Mouse (Mus musculus): Measurements from ENCODE around the gene Gse1. TPM values are rescaled to one million over a fixed set of nuclear protein-coding genes. Genes with fewer than 3 reads are reported as not detected.

The Gse1 gene
- total RNA-seq, 2 experiments from 2014 or later: 25.5 to 38.6 TPM

DNA sequence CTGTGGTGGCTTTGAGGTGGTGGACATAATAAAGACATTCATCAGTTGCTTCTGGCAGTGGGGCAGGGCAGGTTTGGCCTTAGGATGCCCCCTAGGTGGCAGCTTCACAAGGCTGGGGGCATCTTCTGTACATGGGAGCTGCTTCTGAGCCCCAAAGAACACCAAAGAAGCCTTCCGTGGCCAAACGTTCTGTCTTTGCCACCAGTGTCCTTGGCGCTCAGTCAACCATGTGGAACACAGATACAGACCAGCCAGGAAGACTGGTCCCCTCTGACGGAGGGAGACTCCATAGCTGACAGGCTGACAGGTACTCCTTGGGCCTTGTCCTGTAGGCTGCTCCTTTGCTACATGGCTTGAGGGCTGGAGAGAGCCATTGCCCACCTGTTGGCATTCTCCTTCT lies 45.2 kb downstream of the Gse1 start:
- no peak for DNase-seq

DNA sequence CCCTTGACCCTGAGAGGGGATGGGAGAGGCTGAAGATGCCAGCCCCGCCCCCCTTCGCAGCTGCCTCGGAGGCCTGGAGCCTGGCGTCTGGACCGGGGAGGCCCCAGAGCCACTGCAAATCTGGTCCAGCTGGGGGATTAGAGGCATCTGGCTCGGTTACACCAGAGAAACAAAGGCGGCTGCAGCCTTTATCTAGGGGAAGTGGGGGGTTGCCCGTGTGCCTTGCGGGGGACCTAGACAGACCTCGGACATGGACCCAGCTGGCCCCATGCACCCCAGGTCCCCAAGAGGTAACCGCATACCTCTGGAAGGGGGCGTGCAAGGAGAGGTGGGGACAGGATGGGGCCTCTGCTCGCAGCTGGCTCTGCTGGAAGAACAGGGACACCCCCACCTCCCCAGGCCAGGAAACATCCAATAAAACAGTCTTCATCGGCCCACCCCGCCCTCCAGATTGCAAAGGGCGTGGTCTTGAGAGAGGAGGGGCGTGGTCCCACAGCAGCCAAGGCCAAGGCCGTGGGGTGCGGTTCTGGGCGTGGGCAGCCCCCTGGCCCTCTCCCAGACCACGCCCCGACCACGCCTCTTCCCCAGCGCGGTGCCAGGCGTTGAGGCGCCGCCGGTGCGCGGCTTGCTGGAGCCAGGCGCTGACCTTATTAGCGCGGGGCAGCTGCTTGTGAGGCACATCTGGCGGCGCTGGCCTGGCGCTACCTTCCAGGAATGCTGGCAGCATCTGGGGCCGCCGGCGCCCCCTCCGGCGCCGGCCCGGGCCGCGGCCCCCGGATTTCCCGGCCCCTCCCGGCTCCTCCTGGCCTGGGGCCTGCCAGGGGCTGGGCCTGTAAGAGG lies 48.0 kb downstream of the Gse1 start:
- peak; percentile 92 for DNase-seq

DNA sequence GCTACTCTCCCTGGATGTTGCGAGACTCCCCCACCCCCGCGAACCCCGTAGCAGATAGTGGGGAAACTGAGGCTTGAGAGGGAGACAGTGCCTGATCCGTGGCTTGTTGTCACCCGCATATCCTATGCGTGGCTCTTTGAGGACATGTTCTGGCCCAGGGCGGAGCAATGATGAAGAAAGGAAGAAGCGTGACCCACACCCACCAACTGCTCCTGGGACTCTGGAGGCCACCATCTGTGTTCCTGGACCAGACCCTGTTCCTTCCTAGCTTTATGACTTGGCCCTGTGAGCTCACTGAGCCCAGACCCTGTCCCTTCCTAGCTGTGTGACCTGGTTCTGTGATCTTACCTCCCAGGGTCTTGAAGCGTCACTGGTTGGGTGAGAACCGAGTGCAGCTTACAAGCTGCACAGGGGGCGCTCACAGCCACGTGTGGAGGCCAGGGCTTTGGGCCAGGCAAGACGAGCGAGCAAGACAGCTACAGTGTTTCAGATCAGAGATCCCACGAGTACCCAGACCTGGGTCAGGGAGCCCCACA lies 48.7 kb downstream of the Gse1 start:
- peak; percentile 50 for DNase-seq

DNA sequence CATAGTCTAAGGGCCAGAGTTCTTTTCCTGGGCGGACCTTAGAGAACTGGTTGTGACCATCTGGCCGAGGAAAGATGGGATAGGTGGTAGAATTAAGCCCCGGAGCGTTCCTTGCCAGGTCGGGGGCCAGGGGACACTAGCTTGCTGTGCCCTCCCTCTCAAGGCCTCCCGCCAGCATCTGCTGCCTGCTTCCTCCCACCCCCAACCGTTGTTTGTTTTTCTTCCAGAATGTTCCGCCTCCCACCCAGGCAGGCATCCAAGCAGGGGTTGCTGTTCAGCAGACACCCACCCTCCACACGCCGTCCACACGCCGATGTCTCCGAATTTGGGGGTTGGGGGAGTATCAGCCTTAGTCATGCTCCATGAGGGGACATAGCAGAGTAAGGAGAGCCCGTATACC lies 49.8 kb downstream of the Gse1 start:
- DNase-seq: no peak

DNA sequence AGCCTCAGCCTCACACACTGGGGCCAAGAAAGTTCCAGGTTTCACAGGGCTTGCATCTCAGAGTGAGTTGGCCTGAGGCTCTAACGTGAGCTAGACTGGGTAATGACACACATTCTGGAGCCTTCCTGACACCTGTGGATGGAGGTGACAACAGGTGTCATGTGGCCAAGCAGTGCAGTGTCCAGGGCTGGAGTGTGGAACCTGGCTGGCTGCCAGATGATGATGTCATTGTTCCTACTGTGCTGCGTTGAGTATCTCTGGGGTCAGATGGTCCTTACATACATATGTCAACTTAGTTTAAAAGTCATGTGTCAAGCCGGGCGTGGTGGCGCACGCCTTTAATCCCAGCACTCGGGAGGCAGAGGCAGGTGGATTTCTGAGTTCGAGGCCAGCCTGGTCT lies 51.2 kb downstream of the Gse1 start:
- no peak for DNase-seq

DNA sequence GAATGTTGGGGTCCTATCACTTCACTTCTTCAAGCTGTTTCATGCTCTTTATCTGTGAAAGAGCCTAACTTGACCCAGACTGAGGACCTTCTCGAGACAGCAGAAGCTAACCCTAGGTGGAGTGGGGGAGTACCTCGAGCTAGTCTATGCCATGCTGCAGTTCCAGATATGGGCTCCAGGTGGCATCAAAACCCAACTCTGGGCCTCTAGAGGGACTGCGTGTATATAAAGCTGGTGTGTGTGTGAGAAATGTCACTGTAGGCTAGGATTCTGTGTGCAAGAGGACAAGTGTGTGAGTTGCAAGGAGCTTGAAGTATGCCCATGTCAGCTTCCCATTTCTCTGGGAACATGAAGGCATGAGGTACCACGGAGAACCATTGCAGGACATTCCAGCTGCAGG lies 53.2 kb downstream of the Gse1 start:
- DNase-seq: peak; percentile 79

DNA sequence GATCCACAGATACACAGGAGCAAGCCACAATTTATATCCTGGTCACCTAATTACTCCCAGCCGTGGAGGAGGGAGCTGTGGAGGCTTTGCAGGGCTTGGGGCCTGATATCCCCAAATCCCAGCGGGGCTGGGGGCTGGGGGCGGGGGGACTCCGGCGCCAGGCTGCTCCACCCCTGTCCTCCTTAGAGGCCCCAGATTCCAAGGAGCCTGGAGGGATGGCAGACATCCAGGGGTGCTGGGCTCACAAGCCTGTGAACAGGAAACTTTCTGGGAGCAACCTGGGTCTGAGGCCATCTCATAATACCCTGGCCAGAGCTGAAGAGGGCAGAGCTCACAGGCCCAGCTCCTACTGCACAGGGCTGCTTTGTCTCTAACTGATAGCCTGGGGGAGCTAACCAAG lies 54.2 kb downstream of the Gse1 start:
- DNase-seq: peak; percentile 48

DNA sequence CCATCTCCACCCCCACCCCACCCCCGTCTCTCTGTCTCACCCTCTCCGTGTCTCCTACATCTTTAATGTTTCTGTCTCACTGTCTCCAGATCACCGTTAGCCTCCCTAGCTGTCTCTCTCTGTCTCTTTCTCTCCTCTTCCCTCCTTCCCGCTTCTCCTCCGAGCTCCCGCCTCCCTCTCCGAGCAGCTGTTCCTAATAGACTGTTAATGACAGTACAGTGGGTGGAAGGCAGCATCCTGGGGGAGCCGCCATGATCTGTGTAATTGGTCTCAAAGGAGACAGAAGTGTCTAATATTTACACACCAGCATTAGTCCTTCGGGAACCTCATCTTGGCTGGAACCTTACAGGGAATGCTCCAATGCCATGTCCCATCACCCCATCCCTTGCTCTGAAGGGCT lies 56.0 kb downstream of the Gse1 start:
- no peak for DNase-seq

DNA sequence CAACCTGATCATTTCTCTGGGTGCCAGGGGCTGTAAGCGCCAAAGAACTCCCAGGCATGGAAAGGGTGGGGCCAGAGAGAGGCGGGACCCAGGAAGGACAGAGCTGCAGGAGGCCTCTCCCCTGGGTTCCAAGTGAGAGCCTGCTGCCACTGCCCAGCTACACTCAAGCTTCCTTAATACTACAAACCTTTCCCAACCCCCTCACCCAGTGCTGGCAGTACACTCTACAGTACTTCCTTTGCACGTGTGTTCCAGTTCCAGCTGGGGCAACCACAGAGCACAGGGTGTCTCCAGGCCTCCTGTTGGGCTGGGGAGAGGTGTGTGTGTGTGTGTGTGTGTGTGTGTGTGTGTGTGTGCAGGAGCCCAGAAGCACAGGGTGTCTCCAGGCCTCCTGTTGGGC lies 56.8 kb downstream of the Gse1 start:
- no peak for DNase-seq

DNA sequence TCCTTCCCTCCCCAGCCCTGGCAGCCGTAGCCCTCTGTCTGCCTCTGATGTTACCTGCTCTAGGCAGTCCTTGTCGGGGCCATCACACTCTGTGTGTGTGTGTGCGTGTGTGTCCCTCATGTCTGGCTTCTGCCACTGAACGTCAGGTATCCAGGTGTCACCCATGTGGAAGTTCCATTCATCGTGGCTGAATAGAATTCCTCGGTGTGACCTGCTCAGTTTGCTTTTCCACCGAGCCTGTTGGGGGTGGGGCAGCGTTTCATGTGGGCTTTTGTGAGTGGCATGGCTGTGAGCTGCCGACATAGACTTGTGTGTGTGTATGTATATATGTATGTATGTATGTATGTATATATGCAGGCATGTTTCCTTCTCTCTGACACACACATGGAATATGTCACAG lies 57.6 kb downstream of the Gse1 start:
- no peak for DNase-seq

DNA sequence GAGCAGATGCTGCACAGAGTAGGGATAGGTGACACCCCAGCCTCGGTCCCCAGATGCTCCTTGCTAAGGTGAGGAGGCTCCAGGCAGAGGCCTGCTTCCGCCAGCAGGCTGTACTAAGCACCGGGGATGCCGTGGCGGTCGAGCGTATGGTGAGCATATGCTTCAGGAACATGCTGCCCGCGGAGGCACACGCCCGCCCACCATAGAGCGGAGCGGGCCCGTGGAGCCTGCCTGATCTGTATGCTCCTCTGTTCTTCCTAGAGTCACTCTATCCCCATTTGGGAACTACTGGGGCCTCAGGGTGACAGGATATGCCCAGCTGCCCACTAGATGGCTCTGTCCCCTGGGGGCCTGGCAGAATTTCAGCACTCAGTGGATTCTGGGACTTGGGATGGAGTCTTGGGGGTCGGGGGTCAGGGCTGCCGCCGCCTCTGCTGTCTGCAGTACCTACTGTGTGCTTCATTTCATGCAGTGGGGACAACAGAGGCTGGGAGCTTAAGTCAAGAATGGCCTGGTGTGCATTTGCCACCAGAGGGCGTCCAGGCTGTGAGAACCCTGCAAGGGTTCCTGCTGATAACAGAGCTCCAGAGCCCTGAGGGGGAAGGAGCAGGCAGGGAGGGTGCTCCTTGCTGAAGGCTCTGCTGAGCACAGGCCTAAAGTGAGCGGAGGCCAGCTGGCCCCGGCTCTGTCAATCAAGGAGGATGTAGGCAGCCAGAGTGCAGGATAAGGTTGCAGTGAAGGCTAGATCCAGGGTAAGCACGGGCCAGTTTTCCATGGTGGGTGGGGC lies 60.1 kb downstream of the Gse1 start:
- DNase-seq: peak; percentile 73

DNA sequence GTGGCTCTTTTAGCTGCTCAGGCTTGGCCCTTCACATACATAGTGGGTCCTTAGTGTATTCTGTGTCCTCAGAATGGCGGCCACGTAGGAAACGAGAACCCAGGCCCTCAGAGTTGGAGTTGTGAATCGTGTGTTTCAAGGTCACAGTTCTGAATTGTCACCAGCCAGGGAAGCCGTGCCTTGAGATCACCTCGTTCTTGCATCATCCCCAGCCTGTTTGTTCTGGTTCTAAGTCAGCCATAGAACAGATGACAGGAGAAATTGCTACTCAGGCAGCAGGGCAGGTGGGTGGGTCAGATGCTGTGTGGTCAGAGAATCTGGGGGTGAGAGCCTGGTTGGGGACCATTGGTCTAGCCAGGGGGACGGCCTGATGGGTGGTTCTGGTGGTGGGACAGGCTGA lies 60.9 kb downstream of the Gse1 start:
- no peak for DNase-seq

DNA sequence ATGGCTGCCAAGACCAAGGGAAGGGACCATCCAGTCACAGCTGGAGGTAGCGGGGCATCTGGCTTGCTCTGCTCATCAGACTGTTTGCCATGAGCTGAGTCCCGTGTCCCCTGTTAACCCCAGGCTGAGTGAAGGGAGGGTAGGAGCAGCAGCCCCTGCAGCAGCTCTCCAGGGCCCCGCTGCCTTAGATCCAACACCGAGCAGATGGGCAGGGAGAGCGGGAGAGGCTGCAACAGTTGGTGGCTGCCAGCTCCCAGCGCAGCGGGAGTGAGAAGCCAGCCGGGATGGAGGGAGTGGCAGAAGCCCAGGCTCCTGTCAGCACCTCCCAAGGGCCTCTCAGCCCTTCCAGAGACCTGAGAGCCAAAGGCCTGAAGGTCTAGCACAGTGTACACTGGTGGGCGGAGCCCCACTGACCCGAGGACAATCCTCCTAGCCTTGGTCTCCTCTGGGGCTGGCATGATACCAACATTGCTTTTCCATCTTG lies 61.5 kb downstream of the Gse1 start:
- peak; percentile 69 for DNase-seq

DNA sequence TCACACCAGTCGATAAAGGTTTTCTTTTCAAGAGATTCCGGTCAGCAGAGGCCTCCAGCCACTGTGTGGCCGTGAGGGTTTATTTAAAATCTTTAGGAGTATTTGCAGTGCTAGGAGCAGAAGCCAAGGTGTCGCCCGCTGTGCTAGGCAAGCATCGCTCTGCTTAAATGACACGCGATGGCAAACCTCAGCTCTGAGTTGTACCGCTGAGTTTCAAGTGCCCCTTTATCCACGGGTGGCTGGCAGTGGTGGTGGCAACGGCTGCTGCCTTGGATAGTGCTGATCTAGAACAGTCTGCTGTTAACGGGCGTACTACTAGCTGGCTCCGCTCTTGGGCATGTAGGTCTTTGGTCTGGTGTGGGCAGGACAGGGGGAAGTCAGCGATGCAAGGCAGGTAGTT lies 62.4 kb downstream of the Gse1 start:
- DNase-seq: no peak

DNA sequence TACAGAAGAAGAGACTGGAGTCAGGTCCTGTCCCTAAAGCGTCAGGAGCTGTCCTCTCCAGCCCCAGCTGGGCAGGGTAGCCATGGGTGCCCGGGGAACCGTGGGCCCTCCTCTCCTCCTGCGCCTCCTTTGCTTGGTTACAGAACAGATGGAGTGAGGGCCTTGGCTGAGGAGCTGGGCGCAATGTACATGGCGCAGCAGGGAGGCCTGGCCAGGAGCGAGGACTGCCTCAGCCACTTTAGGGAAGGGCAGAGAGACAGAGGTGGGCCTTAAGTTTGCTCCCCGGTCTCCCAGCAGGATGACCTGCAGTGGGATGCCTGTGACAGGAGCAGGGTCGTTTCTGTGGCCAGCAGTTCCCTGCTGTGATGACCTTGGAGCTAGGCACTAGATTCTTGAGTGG lies 63.4 kb downstream of the Gse1 start:
- no peak for DNase-seq

DNA sequence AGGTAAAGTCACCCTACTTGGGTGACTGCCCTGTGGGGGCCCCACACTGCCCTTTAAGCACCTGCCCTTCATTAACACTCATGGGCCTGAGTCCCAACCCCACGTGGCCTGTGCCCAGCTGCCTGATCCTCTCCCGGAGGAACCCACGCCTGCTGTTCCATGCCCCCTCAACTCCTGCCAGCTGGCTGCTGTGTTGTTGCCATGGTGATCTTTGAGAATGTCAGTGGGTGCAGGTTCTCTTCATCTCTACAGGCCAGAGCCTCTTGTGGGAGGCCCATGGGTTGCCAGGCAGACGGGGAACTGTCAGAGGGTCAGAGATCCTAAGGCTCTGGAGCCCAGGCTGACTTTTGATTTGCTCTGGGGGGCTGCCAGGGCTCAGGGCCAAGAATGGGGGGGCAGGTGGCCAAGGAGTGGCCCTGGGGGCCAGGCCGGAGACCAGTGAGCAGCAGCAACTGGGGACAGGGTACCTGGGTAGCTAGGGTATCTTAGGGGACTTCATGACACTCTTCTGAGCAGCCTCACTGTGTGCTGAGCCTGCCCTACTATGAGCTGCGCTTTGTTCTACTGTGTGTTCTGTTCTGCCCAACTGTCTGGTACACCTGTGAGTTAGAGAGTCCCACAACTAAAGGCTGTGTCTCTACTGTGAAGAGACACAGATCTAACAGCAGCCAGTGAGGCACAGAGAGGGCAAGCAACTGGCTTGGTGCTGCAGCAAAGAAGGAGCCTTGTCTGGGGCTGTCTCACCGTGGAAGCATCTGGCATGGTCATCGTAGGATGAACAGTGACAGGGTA lies 64.3 kb downstream of the Gse1 start:
- peak; percentile 57 for DNase-seq

DNA sequence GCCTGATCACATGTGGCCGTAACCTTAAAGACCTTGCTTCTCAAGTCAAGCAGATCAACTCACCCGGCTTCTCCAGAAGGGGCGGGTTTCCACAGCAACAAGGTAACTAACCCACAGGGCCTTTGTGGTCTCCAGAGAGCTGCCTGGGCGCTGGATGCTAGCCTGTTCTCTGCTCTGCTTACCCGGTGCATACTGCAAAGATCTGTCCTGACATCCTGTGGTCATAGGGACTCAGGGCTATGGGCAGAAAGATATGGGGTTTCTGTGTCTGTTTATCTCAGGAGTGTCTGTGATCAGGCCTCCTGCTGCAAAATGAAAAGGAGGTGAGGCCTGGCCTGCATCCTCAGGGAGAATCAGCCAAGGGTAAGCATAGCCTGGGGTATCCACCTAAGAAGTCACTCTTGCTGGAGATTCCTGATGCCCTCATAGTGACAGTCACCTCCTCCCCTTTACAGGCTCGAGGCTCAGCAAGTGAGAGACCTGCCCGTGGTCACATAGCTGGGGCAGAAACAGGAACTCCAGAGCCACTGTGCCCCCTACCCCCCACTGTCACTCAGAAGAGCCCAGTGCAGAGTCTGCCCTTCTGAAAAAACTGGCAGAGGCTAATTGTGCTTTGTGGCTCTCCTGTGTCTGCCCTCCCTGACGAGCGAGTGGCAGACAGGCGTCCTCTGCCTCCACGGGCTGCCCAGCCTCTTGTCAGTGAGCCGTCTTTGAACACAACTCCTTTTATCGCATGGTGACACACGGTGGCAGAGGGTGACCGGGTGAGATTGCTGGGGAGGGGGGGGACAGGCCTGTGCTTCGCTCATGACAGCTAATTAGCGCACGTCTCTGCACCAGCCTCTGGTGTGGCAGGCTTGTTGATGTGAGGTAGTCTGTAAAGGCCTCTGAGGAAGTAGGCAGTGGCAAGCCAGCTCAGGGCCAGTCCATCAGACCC lies 65.4 kb downstream of the Gse1 start:
- DNase-seq: no peak

DNA sequence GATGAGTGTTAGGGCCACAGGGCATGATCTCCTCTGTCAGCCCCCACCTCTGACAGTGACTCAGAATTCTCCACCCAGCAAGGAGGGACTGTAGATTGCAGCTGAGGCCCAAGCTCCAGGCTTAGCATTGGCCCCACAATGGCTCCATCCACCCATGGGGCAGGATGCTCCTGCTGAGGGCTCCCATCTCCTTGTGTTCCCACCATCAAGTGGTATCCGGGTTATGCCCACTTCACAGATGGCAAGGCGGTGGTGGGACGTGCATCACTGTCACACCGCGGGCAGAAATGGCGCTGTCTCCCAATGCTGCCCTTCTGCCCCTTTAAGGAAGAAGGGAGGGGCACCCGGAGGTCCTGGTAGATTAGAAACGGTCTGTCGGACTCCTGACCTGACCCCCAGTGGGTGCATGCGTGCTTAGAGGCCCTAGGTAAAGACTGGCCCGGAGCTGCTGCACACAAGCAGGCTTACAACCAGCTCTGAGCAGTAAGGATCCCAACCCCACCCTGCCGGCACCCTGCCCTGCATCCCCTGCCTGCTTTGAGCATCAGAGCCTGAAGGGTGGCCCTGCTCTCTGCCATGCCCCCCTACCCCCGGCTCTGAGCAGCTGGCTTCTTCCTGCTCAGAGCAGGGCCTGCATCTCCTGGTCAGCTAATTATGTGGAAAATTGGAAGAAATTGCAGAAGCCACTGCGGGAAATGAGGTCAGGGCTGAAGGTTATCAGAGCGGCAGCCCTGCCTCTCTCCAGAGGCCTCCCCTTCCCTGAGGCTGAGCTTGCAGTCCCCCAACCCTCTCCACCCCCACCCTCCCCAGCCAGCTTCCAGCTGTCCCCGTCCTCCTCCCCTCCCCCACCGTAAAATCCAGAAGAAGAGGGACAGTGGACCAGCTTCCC lies 67.0 kb downstream of the Gse1 start:
- no peak for DNase-seq

DNA sequence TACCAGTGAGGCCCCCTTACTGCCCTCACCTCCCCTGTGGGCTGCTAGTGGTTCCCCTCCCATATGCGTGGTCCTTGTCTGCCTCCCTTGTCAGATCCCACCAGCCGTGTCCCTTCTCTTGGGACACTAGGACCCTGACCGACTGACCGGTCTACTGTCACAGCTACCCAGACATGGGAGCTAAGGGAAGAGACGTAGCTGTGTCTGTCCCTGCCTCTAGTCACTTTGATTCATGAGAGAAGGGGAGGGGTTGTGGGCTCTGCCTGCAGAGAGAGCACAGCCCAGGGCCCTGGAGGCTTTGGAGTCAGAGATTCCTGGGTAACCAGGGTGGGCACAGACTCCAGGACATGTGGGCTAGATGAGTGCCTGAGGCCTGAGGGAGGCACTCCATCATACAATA lies 68.7 kb downstream of the Gse1 start:
- DNase-seq: no peak
